ENCODE assay signal across 14 mouse cellular contexts in the genomic region with DNA sequence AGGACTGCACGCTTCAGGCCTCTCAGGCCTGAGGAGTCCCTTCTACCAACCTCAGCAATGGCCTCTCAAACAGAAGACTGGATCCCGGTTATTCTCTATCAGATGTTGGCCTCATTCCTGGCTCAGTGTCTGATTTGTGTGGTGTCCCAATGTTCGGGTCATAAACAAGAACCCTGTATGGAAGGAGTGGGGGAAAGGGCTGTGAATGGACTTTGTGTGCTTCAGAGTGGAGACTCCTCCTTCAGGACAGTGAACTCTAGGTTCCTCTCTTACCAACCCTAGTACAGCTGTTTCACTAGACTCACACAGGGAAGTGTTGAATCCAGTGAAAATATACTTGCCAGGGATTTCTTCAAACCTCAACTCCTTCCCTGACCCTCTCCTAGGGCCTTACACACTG. TPM values are rescaled to one million over a fixed set of nuclear protein-coding genes. Genes with fewer than 3 reads are reported as not detected.
A peak's percentile ranks its signal among the peaks of the same experiment; 100 is the strongest.
DNase-seq lines count a peak whose midpoint lies in the region; ATAC-seq and TF ChIP-seq lines count a peak whose summit lies in the region.
"Had no signal": no experiment of that assay in that cellular context is flagged by ENCODE, and none has a peak within 500 bp of the region (broad histone marks: within the 10 kb centered on the region; RNA-seq: fewer than 3 reads in every experiment).

No protein-coding gene starts in this region.

- ATAC-seq in embryonic facial prominence, embryonic 11.5 days (replicated peaks; ENCODE audit: insufficient number of reproducible peaks, low FRiP score, low TSS enrichment, low read depth), result no peak
- ATAC-seq in limb, embryonic 12.5 days (ENCODE audit: insufficient number of reproducible peaks, insufficient read depth, low FRiP score, low TSS enrichment, low read depth), result no peak
- ATAC-seq in frontal cortex, adult (ENCODE audit: low TSS enrichment), result no peak
- ATAC-seq: hindbrain, postnatal 0 days had no signal

- no peak for TF ChIP-seq CTCF in kidney, adult 2 months (conservative IDR thresholded peaks at IDR 0.05; ENCODE audit: insufficient read depth, insufficient read length, low read depth, low read length)

- H3K4me2 ChIP-seq in embryonic facial prominence, embryonic 11.5 days (ENCODE audit: low read depth, low read length), result no peak overlapping the region
- H3K4me2 ChIP-seq in limb, embryonic 12.5 days, result no peak overlapping the region

- DNase-seq in kidney, adult 2 months, result peak; percentile 35
- no peak for DNase-seq in kidney, postnatal 4 days
- peak; percentile 93 for DNase-seq in adipocyte (ENCODE audit: low spot score)
- DNase-seq in embryonic facial prominence, embryonic 11.5 days (ENCODE audit: low spot score), result no peak
- no peak for DNase-seq in adrenal gland, adult 18-20 months (ENCODE audit: low spot score in 2 of 2)
- DNase-seq: adrenal gland, adult 2 months; spleen, adult 18-20 months had no signal

- H3K36me3 ChIP-seq in kidney, adult 2 months (ENCODE audit: control insufficient read depth, insufficient read depth, low read length), result no peaks in the 10 kb centered on the region
- no peaks in the 10 kb centered on the region for H3K36me3 ChIP-seq in embryonic facial prominence, embryonic 11.5 days (replicated peaks; ENCODE audit: control insufficient read depth, insufficient read depth, low read depth, low read length)
- no peaks in the 10 kb centered on the region for H3K36me3 ChIP-seq in limb, embryonic 12.5 days
- H3K36me3 ChIP-seq: G1E had no signal

- H3K9ac ChIP-seq in embryonic facial prominence, embryonic 11.5 days (replicated peaks; ENCODE audit: low read length), result no peak overlapping the region
- H3K9ac ChIP-seq in limb, embryonic 12.5 days (replicated peaks), result no peak overlapping the region

- TF ChIP-seq POLR2A in kidney, adult 2 months (IDR thresholded peaks at IDR 0.05; ENCODE audit: low read depth, low read length), result no peak

- H3K4me3 ChIP-seq in kidney, adult 2 months (ENCODE audit: insufficient read depth, low read depth, low read length), result no peak overlapping the region
- no peak overlapping the region for H3K4me3 ChIP-seq in embryonic facial prominence, embryonic 11.5 days (ENCODE audit: low read depth, low read length)
- no peak overlapping the region for H3K4me3 ChIP-seq in limb, embryonic 12.5 days (replicated peaks)

- no peak overlapping the region for H3K27ac ChIP-seq in kidney, adult 2 months (ENCODE audit: insufficient read depth, low read depth, low read length)
- H3K27ac ChIP-seq in embryonic facial prominence, embryonic 11.5 days (replicated peaks; ENCODE audit: low read depth, low read length), result peak overlapping the region; percentile 83
- peak overlapping the region; percentile 88 for H3K27ac ChIP-seq in limb, embryonic 12.5 days
- H3K27ac ChIP-seq: hindbrain, postnatal 0 days had no signal

- no peaks in the 10 kb centered on the region for H3K27me3 ChIP-seq in kidney, adult 2 months (replicated peaks; ENCODE audit: control insufficient read depth, insufficient read depth, low read length)
- no peaks in the 10 kb centered on the region for H3K27me3 ChIP-seq in embryonic facial prominence, embryonic 11.5 days (ENCODE audit: control insufficient read depth, insufficient read depth, low read length)
- peaks cover 10% of the 10 kb centered on the region for H3K27me3 ChIP-seq in limb, embryonic 12.5 days

- WGBS in kidney, adult 2 months, result 64% methylated on average over 3 of the region's 3 CpGs
- 49% methylated on average over 3 of the region's 3 CpGs for WGBS in embryonic facial prominence, embryonic 11.5 days
- 66% methylated on average over 3 of the region's 3 CpGs for WGBS in limb, embryonic 12.5 days

- 0 out of 2 replicates have a peak, but pooled peaks cover 4% of the 10 kb centered on the region for H3K4me1 ChIP-seq in kidney, adult 2 months (ENCODE audit: control insufficient read depth, insufficient read depth, low read length)
- no peaks in the 10 kb centered on the region for H3K4me1 ChIP-seq in embryonic facial prominence, embryonic 11.5 days (ENCODE audit: control insufficient read depth, insufficient read depth, low read length)
- H3K4me1 ChIP-seq in limb, embryonic 12.5 days (replicated peaks), result peaks cover 31% of the 10 kb centered on the region

- no peaks in the 10 kb centered on the region for H3K9me3 ChIP-seq in embryonic facial prominence, embryonic 11.5 days (replicated peaks; ENCODE audit: control insufficient read depth, low read length)
- no peaks in the 10 kb centered on the region for H3K9me3 ChIP-seq in limb, embryonic 12.5 days
- H3K9me3 ChIP-seq: G1E had no signal

RNA-seq across cellular contexts. Expression of a gene that starts 9.5 kb away (rescaled TPM):
- 12.9 and 13.8 TPM in 2 replicates for polyA plus RNA-seq in kidney, adult 2 months (2012; rRNA removed)
- 85.3 and 91.4 TPM in 2 replicates for polyA plus RNA-seq in embryonic facial prominence, embryonic 11.5 days (2014; fragmentation: Nextera tagmentation; extraction: Ambion mirVana)
- 83.9 and 87.7 TPM in 2 replicates for polyA plus RNA-seq in limb, embryonic 12.5 days (2016; fragmentation: Nextera tagmentation; extraction: Ambion mirVana)
- total RNA-seq in adrenal gland, adult 18-20 months (2021), result 10 to 100 TPM; 20.7 to 27.4 TPM

RNA-seq across cellular contexts. Expression of a gene that starts 15.1 kb away (rescaled TPM):
- polyA plus RNA-seq in kidney, adult 2 months (2012; rRNA removed), result 277 and 333 TPM in 2 replicates
- 32.0 and 36.4 TPM in 2 replicates for polyA plus RNA-seq in embryonic facial prominence, embryonic 11.5 days (2014; fragmentation: Nextera tagmentation; extraction: Ambion mirVana)
- polyA plus RNA-seq in limb, embryonic 12.5 days (2016; fragmentation: Nextera tagmentation; extraction: Ambion mirVana), result 16.7 and 23.4 TPM in 2 replicates
- total RNA-seq in adrenal gland, adult 18-20 months (2021), result 100 to 1,000 TPM; 221 to 292 TPM
- total RNA-seq: G1E had no signal
- polyA plus RNA-seq: G1E had no signal

RNA-seq across cellular contexts. Expression of a gene that starts 33.2 kb away (rescaled TPM):
- polyA plus RNA-seq in kidney, adult 2 months (2012; rRNA removed), result not detected in 2 replicates
- polyA plus RNA-seq in embryonic facial prominence, embryonic 11.5 days (2014; fragmentation: Nextera tagmentation; extraction: Ambion mirVana), result not detected in 2 replicates
- not detected in 2 replicates for polyA plus RNA-seq in limb, embryonic 12.5 days (2016; fragmentation: Nextera tagmentation; extraction: Ambion mirVana)
- total RNA-seq in adrenal gland, adult 18-20 months (2021), result not detected
- total RNA-seq: adrenal gland, adult 2 months; G1E; hindbrain, postnatal 0 days; layer of hippocampus, postnatal 10 days; megakaryocyte progenitor cell, adult 5-6 weeks had no signal
- polyA plus RNA-seq: G1E; hindbrain, postnatal 0 days had no signal

RNA-seq across cellular contexts. Expression of a gene that starts 34.6 kb away (rescaled TPM):
- polyA plus RNA-seq in kidney, adult 2 months (2012; rRNA removed), result 0.11 and 0.13 TPM in 2 replicates
- 0.38 and 0.48 TPM in 2 replicates for polyA plus RNA-seq in embryonic facial prominence, embryonic 11.5 days (2014; fragmentation: Nextera tagmentation; extraction: Ambion mirVana)
- polyA plus RNA-seq in limb, embryonic 12.5 days (2016; fragmentation: Nextera tagmentation; extraction: Ambion mirVana), result 0.19 and 0.22 TPM in 2 replicates
- 10 to 100 TPM; 42.1 to 52.8 TPM for total RNA-seq in adrenal gland, adult 18-20 months (2021)
- total RNA-seq: G1E; megakaryocyte progenitor cell, adult 5-6 weeks had no signal
- polyA plus RNA-seq: G1E; thymus, postnatal 0 days had no signal

RNA-seq across cellular contexts. Expression of a gene that starts 57.4 kb away (rescaled TPM):
- 0.06 TPM in 1 of 2 replicates, not detected in the other for polyA plus RNA-seq in kidney, adult 2 months (2012; rRNA removed)
- 0.07 and 0.25 TPM in 2 replicates for polyA plus RNA-seq in embryonic facial prominence, embryonic 11.5 days (2014; fragmentation: Nextera tagmentation; extraction: Ambion mirVana)
- polyA plus RNA-seq in limb, embryonic 12.5 days (2016; fragmentation: Nextera tagmentation; extraction: Ambion mirVana), result 0.28 and 0.36 TPM in 2 replicates
- under 1 TPM; 0.46 to 0.51 TPM for total RNA-seq in adrenal gland, adult 18-20 months (2021)
- total RNA-seq: G1E; megakaryocyte progenitor cell, adult 5-6 weeks had no signal
- polyA plus RNA-seq: G1E; thymus, postnatal 0 days had no signal

Comparison
In these comparisons a context has a peak if more than half of its experiments do, and no peak if none do; other contexts are left out.
1. DNase-seq: peak in kidney, adult 2 months (single experiment) and adipocyte (single experiment); none in kidney, postnatal 4 days (0 of 2), embryonic facial prominence, embryonic 11.5 days (single experiment) and adrenal gland, adult 18-20 months (0 of 2).